Mouse (Mus musculus) lung, postnatal 0 days (tissue): ENCODE data around the gene Mospd1.

ENCODE experiments used
- CTCF ChIP-seq: IDR thresholded peaks from 2 replicates; pipeline ENCODE4 v1.5.1; 2016; ENCODE audit warnings: antibody characterized with exemption, mild to moderate bottlenecking
- EP300 ChIP-seq: IDR thresholded peaks from 2 replicates; pipeline ENCODE4 v1.6.1; 2016; ENCODE audit warnings: antibody characterized with exemption, mild to moderate bottlenecking, control low read depth

GRCm38 (mm10) chrX:53364668-53365383 lies 5.5 kb downstream of the Mospd1 start:
- TF ChIP-seq CTCF (no peak), EP300 (no peak)
